ENCODE assay signal across 20 mouse cellular contexts in the genomic region with DNA sequence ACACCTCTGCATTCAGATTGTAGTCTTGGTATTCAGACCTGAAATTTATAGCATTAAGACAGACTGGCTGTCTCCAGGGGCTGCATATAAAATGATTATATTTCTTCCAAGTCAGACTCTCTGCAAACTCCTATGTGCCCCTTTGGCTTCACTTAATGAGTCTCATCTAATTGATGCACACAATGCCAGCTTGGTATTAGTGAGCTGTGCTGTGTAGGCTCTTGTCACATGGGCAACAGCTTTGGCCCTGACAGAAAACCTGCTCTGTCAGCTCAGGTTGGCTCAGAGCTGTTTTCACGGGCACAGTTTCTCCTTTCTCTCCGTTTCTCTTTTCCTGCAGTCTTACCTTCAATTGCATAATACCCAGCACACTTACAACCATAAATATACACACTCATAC.
DNase-seq lines count a peak whose midpoint lies in the region; ATAC-seq and TF ChIP-seq lines count a peak whose summit lies in the region.
"Had no signal": no experiment of that assay in that cellular context is flagged by ENCODE, and none has a peak within 500 bp of the region (broad histone marks: within the 10 kb centered on the region; RNA-seq: fewer than 3 reads in every experiment).

No protein-coding gene starts in this region.

- DNase-seq in gastrocnemius, adult 2 months = no peak
- no peak for DNase-seq in gastrocnemius, postnatal 25 days
- peak; percentile 47 for DNase-seq in midbrain, postnatal 0 days (ENCODE audit: low spot score)
- no peak for DNase-seq in midbrain, embryonic 11.5 days (ENCODE audit: low spot score, missing footprints)
- peak; percentile 35 for DNase-seq in brain, embryonic 14.5 days (ENCODE audit: low read depth)
- DNase-seq in layer of hippocampus, adult 2 months (ENCODE audit: low spot score in 2 of 2) = no peak
- DNase-seq: adrenal gland, adult 2 months; adrenal gland, postnatal 10 days; adrenal gland, postnatal 25 days; cerebellum, adult 18-20 months; cerebellum, adult 8-10 months; cerebellum, adult 9-11 months; cerebellum, postnatal 25 days; forebrain, postnatal 0 days had no signal

- no peaks in the 10 kb centered on the region for H3K9me3 ChIP-seq in hindbrain, embryonic 16.5 days (ENCODE audit: control insufficient read depth, low read length)
- no peaks in the 10 kb centered on the region for H3K9me3 ChIP-seq in hindbrain, embryonic 13.5 days
- no peaks in the 10 kb centered on the region for H3K9me3 ChIP-seq in midbrain, postnatal 0 days (ENCODE audit: low read length)
- H3K9me3 ChIP-seq in midbrain, embryonic 11.5 days (ENCODE audit: control insufficient read depth, low read length) = no peaks in the 10 kb centered on the region
- H3K9me3 ChIP-seq: embryonic facial prominence, embryonic 10.5 days; embryonic facial prominence, embryonic 12.5 days; forebrain, embryonic 13.5 days; forebrain, embryonic 15.5 days had no signal

- peak; percentile 71; the same call in 1 of the 2 replicates for ATAC-seq in hindbrain, embryonic 16.5 days
- ATAC-seq in hindbrain, embryonic 13.5 days (ENCODE audit: low FRiP score) = no peak
- ATAC-seq in midbrain, postnatal 0 days (ENCODE audit: low FRiP score) = no peak
- ATAC-seq in midbrain, embryonic 11.5 days (ENCODE audit: low FRiP score) = no peak
- ATAC-seq: forebrain, embryonic 13.5 days; forebrain, embryonic 15.5 days; forebrain, postnatal 0 days had no signal

- no peak overlapping the region for H3K4me3 ChIP-seq in gastrocnemius, adult 2 months
- H3K4me3 ChIP-seq in hindbrain, embryonic 16.5 days (ENCODE audit: low read length) = no peak overlapping the region
- no peak overlapping the region for H3K4me3 ChIP-seq in hindbrain, embryonic 13.5 days
- no peak overlapping the region for H3K4me3 ChIP-seq in midbrain, postnatal 0 days (ENCODE audit: low read depth, low read length)
- H3K4me3 ChIP-seq in midbrain, embryonic 11.5 days (ENCODE audit: low read depth, low read length) = no peak overlapping the region
- H3K4me3 ChIP-seq in layer of hippocampus, adult 2 months = no peak overlapping the region
- H3K4me3 ChIP-seq: embryonic facial prominence, embryonic 10.5 days; embryonic facial prominence, embryonic 12.5 days; forebrain, embryonic 13.5 days; forebrain, embryonic 15.5 days had no signal

- no peaks in the 10 kb centered on the region for H3K36me3 ChIP-seq in hindbrain, embryonic 16.5 days (ENCODE audit: control insufficient read depth, insufficient read depth, low read length)
- no peaks in the 10 kb centered on the region for H3K36me3 ChIP-seq in hindbrain, embryonic 13.5 days
- H3K36me3 ChIP-seq in midbrain, postnatal 0 days (ENCODE audit: insufficient read depth, low read length) = no peaks in the 10 kb centered on the region
- H3K36me3 ChIP-seq in midbrain, embryonic 11.5 days (ENCODE audit: control insufficient read depth, insufficient read depth, low read length) = no peaks in the 10 kb centered on the region
- H3K36me3 ChIP-seq: embryonic facial prominence, embryonic 10.5 days; embryonic facial prominence, embryonic 12.5 days; forebrain, embryonic 15.5 days had no signal

- WGBS in hindbrain, embryonic 16.5 days = 69% methylated on average over 2 of the region's 2 CpGs
- WGBS in hindbrain, embryonic 13.5 days = 74% methylated on average over 2 of the region's 2 CpGs
- 83% methylated on average over 2 of the region's 2 CpGs for WGBS in midbrain, postnatal 0 days
- WGBS in midbrain, embryonic 11.5 days = 74% methylated on average over 2 of the region's 2 CpGs

- intact Hi-C loops in gastrocnemius, adult 2 months (cut with DNase I) = no loop called here

- H3K27me3 ChIP-seq in hindbrain, embryonic 16.5 days (replicated peaks; ENCODE audit: control insufficient read depth, insufficient read depth, low read length) = no peaks in the 10 kb centered on the region
- peaks cover 13% of the 10 kb centered on the region for H3K27me3 ChIP-seq in hindbrain, embryonic 13.5 days
- no peaks in the 10 kb centered on the region for H3K27me3 ChIP-seq in midbrain, postnatal 0 days (ENCODE audit: insufficient read depth, low read length)
- H3K27me3 ChIP-seq in midbrain, embryonic 11.5 days (ENCODE audit: control insufficient read depth, insufficient read depth, low read length) = peaks cover 8% of the 10 kb centered on the region; the same call in 1 of the 2 replicates

- no peak overlapping the region for H3K9ac ChIP-seq in hindbrain, embryonic 16.5 days (ENCODE audit: low read depth, low read length)
- no peak overlapping the region for H3K9ac ChIP-seq in hindbrain, embryonic 13.5 days
- no peak overlapping the region for H3K9ac ChIP-seq in midbrain, postnatal 0 days (replicated peaks; ENCODE audit: low read length, poor library complexity, severe bottlenecking)
- H3K9ac ChIP-seq in midbrain, embryonic 11.5 days (ENCODE audit: low read length) = no peak overlapping the region
- H3K9ac ChIP-seq: embryonic facial prominence, embryonic 12.5 days; forebrain, embryonic 13.5 days; forebrain, embryonic 15.5 days; forebrain, postnatal 0 days had no signal

- no peaks in the 10 kb centered on the region for H3K4me1 ChIP-seq in hindbrain, embryonic 16.5 days (ENCODE audit: control insufficient read depth, insufficient read depth, low read depth, low read length)
- no peaks in the 10 kb centered on the region for H3K4me1 ChIP-seq in hindbrain, embryonic 13.5 days (replicated peaks)
- no peaks in the 10 kb centered on the region for H3K4me1 ChIP-seq in midbrain, postnatal 0 days (ENCODE audit: insufficient read depth, low read length)
- H3K4me1 ChIP-seq in midbrain, embryonic 11.5 days (ENCODE audit: control insufficient read depth, insufficient read depth, low read length) = no peaks in the 10 kb centered on the region
- H3K4me1 ChIP-seq: embryonic facial prominence, embryonic 10.5 days; embryonic facial prominence, embryonic 12.5 days; forebrain, embryonic 13.5 days; forebrain, embryonic 15.5 days had no signal

- no peak for TF ChIP-seq CTCF in gastrocnemius, adult 2 months (IDR thresholded peaks at IDR 0.05)
- no peak for TF ChIP-seq CTCF in midbrain, postnatal 0 days (IDR thresholded peaks at IDR 0.05)
- TF ChIP-seq CTCF in brain, embryonic 14.5 days (IDR thresholded peaks at IDR 0.05; ENCODE audit: borderline replicate concordance, extremely low read depth, insufficient read depth, insufficient read length) = no peak
- TF ChIP-seq CTCF in layer of hippocampus, adult 2 months (conservative IDR thresholded peaks at IDR 0.05) = no peak

- peak overlapping the region; percentile 86 for H3K27ac ChIP-seq in gastrocnemius, adult 2 months
- H3K27ac ChIP-seq in hindbrain, embryonic 16.5 days (ENCODE audit: low read depth, low read length) = no peak overlapping the region
- H3K27ac ChIP-seq in hindbrain, embryonic 13.5 days = no peak overlapping the region
- H3K27ac ChIP-seq in midbrain, postnatal 0 days (ENCODE audit: low read depth, low read length) = no peak overlapping the region
- H3K27ac ChIP-seq in midbrain, embryonic 11.5 days (ENCODE audit: low read depth, low read length) = no peak overlapping the region
- no peak overlapping the region for H3K27ac ChIP-seq in layer of hippocampus, adult 2 months
- H3K27ac ChIP-seq: embryonic facial prominence, embryonic 10.5 days; embryonic facial prominence, embryonic 12.5 days; forebrain, embryonic 13.5 days; forebrain, embryonic 15.5 days had no signal

- no peak for TF ChIP-seq POLR2A in brain, embryonic 14.5 days (IDR thresholded peaks at IDR 0.05; ENCODE audit: borderline replicate concordance, extremely low read depth, insufficient read depth, insufficient read length, poor library complexity, severe bottlenecking)

- no peak overlapping the region for H3K4me2 ChIP-seq in hindbrain, embryonic 16.5 days (ENCODE audit: low read length)
- H3K4me2 ChIP-seq in hindbrain, embryonic 13.5 days = no peak overlapping the region
- H3K4me2 ChIP-seq in midbrain, postnatal 0 days (ENCODE audit: low read depth, low read length, poor library complexity, severe bottlenecking) = no peak overlapping the region
- no peak overlapping the region for H3K4me2 ChIP-seq in midbrain, embryonic 11.5 days
- H3K4me2 ChIP-seq: embryonic facial prominence, embryonic 12.5 days; forebrain, embryonic 13.5 days; forebrain, embryonic 15.5 days had no signal

Comparison
In these comparisons a context has a peak if more than half of its experiments do, and no peak if none do; other contexts are left out.
1. DNase-seq: peak in midbrain, postnatal 0 days (single experiment) and brain, embryonic 14.5 days (single experiment); none in gastrocnemius, adult 2 months (single experiment), gastrocnemius, postnatal 25 days (single experiment), midbrain, embryonic 11.5 days (single experiment) and layer of hippocampus, adult 2 months (0 of 2).